Mouse (Mus musculus): ENCODE results near the gene Sema6d.

GRCm38 (mm10) chr2:124620470-124620869 is 530.7 kb downstream of the Sema6d start:
- TF ChIP-seq EP300 (IDR thresholded peaks at IDR 0.05; ENCODE audit: low read depth) (no peak), CTCF (IDR thresholded peaks at IDR 0.05; ENCODE audit: low read depth) (no peak)
